Mouse (Mus musculus): ENCODE data around the gene Slc45a3. TPM values are rescaled to one million over a fixed set of nuclear protein-coding genes. Genes with fewer than 3 reads are reported as not detected.

Gene Slc45a3
- polyA plus RNA-seq, 1 experiment from 2014 or later: 5.9 TPM

DNA sequence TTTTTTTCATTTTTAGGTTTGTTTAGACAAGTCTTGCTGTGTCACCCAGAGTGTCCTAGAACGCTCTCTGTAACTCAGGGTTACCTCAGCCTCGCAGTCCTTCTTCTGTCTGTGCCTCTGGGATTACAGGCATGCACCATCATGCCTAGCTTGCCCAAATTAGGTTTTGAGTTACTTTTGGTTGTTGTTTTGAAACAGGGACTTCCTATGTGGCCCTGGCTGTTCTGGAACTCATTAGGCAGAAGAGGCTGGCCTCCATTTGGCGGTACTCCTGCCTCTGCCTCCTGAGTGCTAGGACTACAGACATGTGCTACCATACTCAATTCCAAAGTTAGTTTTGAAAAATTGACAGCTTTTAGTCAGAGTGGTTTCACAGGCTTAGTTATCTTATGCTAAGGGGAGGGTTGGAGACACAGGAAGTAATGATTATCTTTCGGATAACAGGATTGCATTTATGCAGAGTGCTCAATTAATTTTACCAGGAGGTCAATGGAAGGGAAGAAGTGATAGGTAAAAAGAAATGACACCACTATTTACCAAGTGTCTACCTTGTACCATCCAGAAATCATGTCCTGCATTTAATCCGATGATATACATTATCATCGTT, 41.9 kb downstream of the Slc45a3 start:
- H3K4me3 ChIP-seq: no peak overlapping the region
- no peaks in the 10 kb centered on the region for H3K36me3 ChIP-seq
- 88% methylated on average over 6 of the region's 6 CpGs for WGBS
- no peak overlapping the region for H3K27ac ChIP-seq (replicated peaks)
- H3K9me3 ChIP-seq: no peaks in the 10 kb centered on the region
- no peak overlapping the region for H3K9ac ChIP-seq
- no peak for ATAC-seq (ENCODE audit: low read depth)
- H3K4me2 ChIP-seq: no peak overlapping the region
- H3K27me3 ChIP-seq: no peaks in the 10 kb centered on the region
- peaks cover 22% of the 10 kb centered on the region for H3K4me1 ChIP-seq (replicated peaks)

- Histone ChIP-seq H3K27me3 (no peaks in the 10 kb centered on the region), H3K4me3 (no peak overlapping the region), H3K9ac (no peak overlapping the region), H3K9me3 (no peaks in the 10 kb centered on the region), H3K4me2 (no peak overlapping the region), H3K36me3 (no peaks in the 10 kb centered on the region), H3K4me1 (replicated peaks) (peaks cover 26% of the 10 kb centered on the region), H3K27ac (replicated peaks) (no peak overlapping the region)
- WGBS: 94% methylated on average over 1 of the region's 1 CpGs
- no peak for ATAC-seq (ENCODE audit: low read depth)
These were observed 42.7 kb downstream of the Slc45a3 start for GRCm38 (mm10) chr1:132005466-132005865.

GRCm38 (mm10) chr1:132006046-132006445, 43.3 kb downstream of the Slc45a3 start:
- Histone ChIP-seq H3K27me3 (no peaks in the 10 kb centered on the region), H3K27ac (replicated peaks) (no peak overlapping the region), H3K4me1 (replicated peaks) (peaks cover 26% of the 10 kb centered on the region), H3K4me2 (no peak overlapping the region), H3K4me3 (no peak overlapping the region), H3K9me3 (no peaks in the 10 kb centered on the region), H3K9ac (no peak overlapping the region), H3K36me3 (no peaks in the 10 kb centered on the region)
- WGBS: 91% methylated on average over 3 of the region's 3 CpGs
- ATAC-seq (ENCODE audit: low read depth): no peak

- 33% methylated on average over 5 of the region's 5 CpGs for WGBS
These were observed 44.0 kb downstream of the Slc45a3 start for GRCm38 (mm10) chr1:132006721-132007120.

GRCm38 (mm10) chr1:132007282-132007815, 44.6 kb downstream of the Slc45a3 start, which contains the start of gene Elk4:
Gene Elk4 (plus strand): TSS chr1:132007607.
- H3K9ac ChIP-seq: peak within 1 kb of the TSS; percentile 95
- peak within 1 kb of the TSS; percentile 78 for H3K4me3 ChIP-seq
- H3K4me1 ChIP-seq (replicated peaks): peaks cover 26% of the 10 kb centered on the region
- no peaks in the 10 kb centered on the region for H3K36me3 ChIP-seq
- WGBS: under 1% methylated on average over 43 of the region's 61 CpGs
- H3K9me3 ChIP-seq: no peaks in the 10 kb centered on the region
- H3K4me2 ChIP-seq: peak within 1 kb of the TSS; percentile 72
- ATAC-seq (ENCODE audit: low read depth): peak; percentile 94
- no peaks in the 10 kb centered on the region for H3K27me3 ChIP-seq
- peak within 1 kb of the TSS; percentile 98 for H3K27ac ChIP-seq (replicated peaks)

More at GRCm38 (mm10) chr1:132006721-132007120, 44.0 kb downstream of the Slc45a3 start:
- H3K4me2 ChIP-seq: peak overlapping the region; percentile 72
- peaks cover 26% of the 10 kb centered on the region for H3K4me1 ChIP-seq (replicated peaks)
- no peaks in the 10 kb centered on the region for H3K36me3 ChIP-seq
- H3K9me3 ChIP-seq: no peaks in the 10 kb centered on the region
- H3K9ac ChIP-seq: peak overlapping the region; percentile 95
- no peaks in the 10 kb centered on the region for H3K27me3 ChIP-seq
- ATAC-seq (ENCODE audit: low read depth): no peak
- peak overlapping the region; percentile 98 for H3K27ac ChIP-seq (replicated peaks)
- H3K4me3 ChIP-seq: peak overlapping the region; percentile 78

- H3K27me3 ChIP-seq: no peaks in the 10 kb centered on the region
- H3K4me3 ChIP-seq: peak overlapping the region; percentile 78
- ATAC-seq (ENCODE audit: low read depth): peak; percentile 95
- H3K9ac ChIP-seq: peak overlapping the region; percentile 95
- no peaks in the 10 kb centered on the region for H3K9me3 ChIP-seq
- H3K4me1 ChIP-seq (replicated peaks): peaks cover 26% of the 10 kb centered on the region
- peak overlapping the region; percentile 98 for H3K27ac ChIP-seq (replicated peaks)
- 1% methylated on average over 71 of the region's 72 CpGs for WGBS
- H3K36me3 ChIP-seq: no peaks in the 10 kb centered on the region
- H3K4me2 ChIP-seq: peak overlapping the region; percentile 72
These were observed 45.4 kb downstream of the Slc45a3 start for GRCm38 (mm10) chr1:132007828-132008827.

- 0 out of 2 replicates have a peak overlapping the region, but pooled peaks have one; percentile 23 for H3K27ac ChIP-seq (replicated peaks)
- no peaks in the 10 kb centered on the region for H3K27me3 ChIP-seq
- H3K4me3 ChIP-seq: peak overlapping the region; percentile 78
- H3K4me1 ChIP-seq (replicated peaks): peaks cover 26% of the 10 kb centered on the region
- H3K9me3 ChIP-seq: no peaks in the 10 kb centered on the region
- peak overlapping the region; percentile 95 for H3K9ac ChIP-seq
- no peak for ATAC-seq (ENCODE audit: low read depth)
- H3K4me2 ChIP-seq: peak overlapping the region; percentile 72
- no peaks in the 10 kb centered on the region for H3K36me3 ChIP-seq
- WGBS: 56% methylated on average over 8 of the region's 8 CpGs
These were observed 46.3 kb downstream of the Slc45a3 start for GRCm38 (mm10) chr1:132008881-132009644.

DNA sequence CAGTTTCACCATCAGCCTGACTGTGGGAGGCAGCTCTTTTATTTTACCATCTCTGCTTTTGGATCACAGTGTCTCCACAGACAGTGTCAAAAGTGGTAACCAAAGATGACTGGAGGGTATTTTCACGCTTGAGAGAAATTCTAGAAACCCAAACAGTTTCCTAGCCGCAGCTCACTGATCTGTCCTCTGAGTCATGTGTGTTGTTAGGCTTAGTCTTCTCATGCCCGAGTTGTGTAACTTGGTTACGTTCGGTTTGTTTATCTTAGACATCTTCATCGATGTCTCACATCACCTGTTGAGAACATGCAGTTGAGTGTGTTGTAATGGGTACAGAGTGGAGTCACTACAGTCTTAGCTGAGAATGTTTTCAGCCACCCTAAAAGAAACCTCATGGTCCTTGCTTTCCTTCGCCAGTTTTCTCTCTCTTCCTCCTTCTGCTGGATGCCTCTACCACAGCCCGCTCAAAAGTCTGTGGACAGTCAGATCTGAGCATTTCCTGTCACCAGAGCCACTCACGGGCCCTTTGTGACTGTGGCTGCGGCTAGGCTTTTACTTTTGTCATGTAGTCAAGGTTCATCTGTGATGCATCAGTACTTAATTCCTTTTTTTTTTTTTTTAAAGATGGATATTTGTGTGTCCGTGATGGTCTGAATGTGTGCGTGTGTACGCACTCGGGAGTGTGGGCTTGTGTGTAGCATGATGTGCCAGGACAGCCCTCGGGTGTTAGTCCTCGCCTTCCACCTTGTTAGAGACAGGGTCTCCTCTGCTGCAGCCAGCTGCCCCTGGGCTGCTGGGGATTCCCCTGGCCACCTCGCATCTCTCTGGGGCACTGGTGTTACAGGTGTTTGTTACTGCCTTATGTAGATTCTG, 48.1 kb downstream of the Slc45a3 start:
- H3K9ac ChIP-seq: no peak overlapping the region

GRCm38 (mm10) chr1:132011785-132012184, 49.0 kb downstream of the Slc45a3 start:
- H3K9ac ChIP-seq: no peak overlapping the region
- H3K4me2 ChIP-seq: no peak overlapping the region
- H3K36me3 ChIP-seq: peaks cover 21% of the 10 kb centered on the region
- H3K4me1 ChIP-seq (replicated peaks): peaks cover 21% of the 10 kb centered on the region
- no peak overlapping the region for H3K4me3 ChIP-seq
- WGBS: 80% methylated on average over 2 of the region's 2 CpGs
- H3K9me3 ChIP-seq: no peaks in the 10 kb centered on the region
- no peak for ATAC-seq (ENCODE audit: low read depth)
- H3K27ac ChIP-seq (replicated peaks): no peak overlapping the region
- no peaks in the 10 kb centered on the region for H3K27me3 ChIP-seq

More for the DNA sequence above, 48.1 kb downstream of the Slc45a3 start:
- H3K4me1 ChIP-seq (replicated peaks): peaks cover 26% of the 10 kb centered on the region
- H3K9me3 ChIP-seq: no peaks in the 10 kb centered on the region
- H3K4me3 ChIP-seq: no peak overlapping the region
- H3K36me3 ChIP-seq: peaks cover 16% of the 10 kb centered on the region
- H3K27me3 ChIP-seq: no peaks in the 10 kb centered on the region
- WGBS: 91% methylated on average over 17 of the region's 17 CpGs
- no peak overlapping the region for H3K27ac ChIP-seq (replicated peaks)
- no peak for ATAC-seq (ENCODE audit: low read depth)
- H3K4me2 ChIP-seq: no peak overlapping the region

- Histone ChIP-seq H3K4me3 (no peak overlapping the region), H3K27me3 (no peaks in the 10 kb centered on the region)
- 87% methylated on average over 8 of the region's 8 CpGs for WGBS
These were observed 50.1 kb downstream of the Slc45a3 start for GRCm38 (mm10) chr1:132012861-132013260.

GRCm38 (mm10) chr1:132014800-132015199, 52.0 kb downstream of the Slc45a3 start:
- H3K27ac ChIP-seq (replicated peaks): no peak overlapping the region
- 93% methylated on average over 1 of the region's 1 CpGs for WGBS
- H3K4me3 ChIP-seq: no peak overlapping the region
- no peaks in the 10 kb centered on the region for H3K27me3 ChIP-seq
- H3K4me2 ChIP-seq: no peak overlapping the region
- H3K36me3 ChIP-seq: peaks cover 49% of the 10 kb centered on the region
- H3K4me1 ChIP-seq (replicated peaks): peaks cover 2% of the 10 kb centered on the region
- H3K9me3 ChIP-seq: no peaks in the 10 kb centered on the region
- no peak for ATAC-seq (ENCODE audit: low read depth)
- H3K9ac ChIP-seq: no peak overlapping the region

More at GRCm38 (mm10) chr1:132012861-132013260, 50.1 kb downstream of the Slc45a3 start:
- no peak overlapping the region for H3K9ac ChIP-seq
- no peak overlapping the region for H3K4me2 ChIP-seq
- H3K9me3 ChIP-seq: no peaks in the 10 kb centered on the region
- H3K4me1 ChIP-seq (replicated peaks): peaks cover 19% of the 10 kb centered on the region
- peaks cover 30% of the 10 kb centered on the region for H3K36me3 ChIP-seq
- H3K27ac ChIP-seq (replicated peaks): no peak overlapping the region
- no peak for ATAC-seq (ENCODE audit: low read depth)

Data from neural tube, embryonic 13.5 days (tissue).